Mouse (Mus musculus) brown adipose tissue, adult 24 weeks (tissue): ENCODE results near the gene Eva1a. TPM values are rescaled to one million over a fixed set of nuclear protein-coding genes. Genes with fewer than 3 reads are reported as not detected.

Experiments used
- H3K27ac ChIP-seq: fragments of 200-500 bp; replicated peaks from 2 replicates; pipeline ENCODE4 v1.5.1; 2012; ENCODE audit warnings: low read depth, mild to moderate bottlenecking, low read length
- H3K4me1 ChIP-seq: fragments of 200-500 bp; 2 replicates; pipeline ENCODE4 v1.6.1; 2012; ENCODE audit warnings: low read length, mixed read lengths; ENCODE audit not compliant: control insufficient read depth, insufficient read depth, insufficient read length
- H3K4me3 ChIP-seq: fragments of 200-500 bp; 2 replicates; pipeline ENCODE4 v1.5.1; 2012; ENCODE audit warnings: low read depth, mild to moderate bottlenecking, low read length, moderate library complexity; ENCODE audit not compliant: insufficient read depth
- polyA plus RNA-seq: library from polyadenylated mRNA; stranded (reverse); fragments of >200 nt; gene quantifications from 2 replicates; pipeline ENCODE4 v1.2.4, GENCODE M21; 2012; ENCODE audit not compliant: missing spikeins, insufficient read depth, insufficient read length

The Eva1a gene
- polyA plus RNA-seq, 1 experiment, result 2.1 TPM

- Histone ChIP-seq H3K27ac (peak overlapping the region; percentile 76), H3K4me1 (peaks cover 18% of the 10 kb centered on the region), H3K4me3 (no peak overlapping the region)
Measured at GRCm38 (mm10) chr6:82085313-82085908, 44.6 kb downstream of the Eva1a start.

GRCm38 (mm10) chr6:82088133-82088532 is 47.3 kb downstream of the Eva1a start:
- Histone ChIP-seq H3K4me1 (peaks cover 21% of the 10 kb centered on the region), H3K27ac (no peak overlapping the region), H3K4me3 (no peak overlapping the region)

- H3K4me1 ChIP-seq, result peaks cover 10% of the 10 kb centered on the region
- H3K4me3 ChIP-seq, result peak overlapping the region; percentile 6
- peak overlapping the region; percentile 39 for H3K27ac ChIP-seq
Measured at GRCm38 (mm10) chr6:82091773-82092172, 50.9 kb downstream of the Eva1a start.

- Histone ChIP-seq H3K27ac (no peak overlapping the region), H3K4me3 (no peak overlapping the region), H3K4me1 (no peaks in the 10 kb centered on the region)
Measured at GRCm38 (mm10) chr6:82097705-82098104, 56.9 kb downstream of the Eva1a start.

DNA sequence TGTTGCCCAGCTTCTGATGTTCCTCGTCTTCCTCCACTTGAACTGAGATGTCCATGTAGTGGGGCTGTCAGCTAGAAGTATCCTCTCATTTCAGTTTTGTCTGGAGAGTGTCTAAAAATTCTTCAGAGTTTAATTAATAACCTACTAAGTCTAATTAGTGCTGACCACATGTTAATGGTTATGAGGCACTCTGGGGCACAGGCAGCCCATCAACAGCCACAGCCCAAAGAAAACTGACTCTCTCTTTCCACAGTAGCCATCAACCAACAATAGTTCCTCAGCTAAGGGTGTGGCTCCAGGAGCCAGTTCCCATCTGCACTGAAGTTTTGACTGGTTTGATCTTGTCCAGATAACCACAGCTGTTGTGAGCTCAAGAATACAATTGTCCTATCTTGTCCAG is 57.6 kb downstream of the Eva1a start:
- Histone ChIP-seq H3K4me1 (no peaks in the 10 kb centered on the region), H3K4me3 (no peak overlapping the region)

DNA sequence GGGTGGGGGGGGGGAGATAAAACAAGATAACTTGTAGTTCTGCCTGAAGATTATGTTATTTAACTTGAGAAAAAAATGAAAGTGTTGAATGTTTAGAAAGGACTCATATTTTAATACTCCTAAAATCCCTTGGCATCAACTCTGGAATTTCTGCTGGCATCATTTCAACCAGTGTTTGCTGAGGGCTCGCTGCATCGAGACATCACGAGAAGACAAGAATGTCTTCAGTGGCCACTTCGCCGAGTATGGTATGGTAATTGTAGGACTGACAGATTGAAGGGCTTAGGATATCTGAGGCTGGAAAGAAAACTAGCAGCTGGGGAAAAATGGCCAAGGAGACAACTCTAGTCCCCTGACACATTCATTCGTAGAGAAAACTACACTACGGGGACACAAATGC is 69.6 kb downstream of the Eva1a start:
- no peaks in the 10 kb centered on the region for H3K4me1 ChIP-seq
- no peak overlapping the region for H3K27ac ChIP-seq
- H3K4me3 ChIP-seq, result no peak overlapping the region

More for the DNA sequence above, 57.6 kb downstream of the Eva1a start:
- no peak overlapping the region for H3K27ac ChIP-seq

DNA sequence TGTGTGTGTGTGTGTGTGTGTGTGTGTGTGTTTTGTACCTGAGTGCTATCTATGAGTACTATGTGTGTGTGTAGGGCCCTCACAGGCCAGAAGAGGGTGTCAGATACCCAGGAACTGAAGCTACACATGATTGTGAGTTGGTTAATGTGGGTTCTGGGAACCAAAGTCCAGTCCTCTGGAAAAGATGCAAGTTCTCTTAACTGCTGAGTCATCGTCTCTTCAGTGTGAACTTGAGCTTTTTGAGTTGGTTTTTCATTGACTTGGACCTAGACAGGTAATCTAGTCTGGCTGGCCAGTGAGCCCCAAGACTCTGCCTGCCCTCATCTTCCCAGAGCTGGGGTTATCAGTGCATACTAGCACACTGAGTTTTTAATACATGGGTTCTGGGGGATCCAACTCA is 70.3 kb downstream of the Eva1a start:
- no peak overlapping the region for H3K27ac ChIP-seq

DNA sequence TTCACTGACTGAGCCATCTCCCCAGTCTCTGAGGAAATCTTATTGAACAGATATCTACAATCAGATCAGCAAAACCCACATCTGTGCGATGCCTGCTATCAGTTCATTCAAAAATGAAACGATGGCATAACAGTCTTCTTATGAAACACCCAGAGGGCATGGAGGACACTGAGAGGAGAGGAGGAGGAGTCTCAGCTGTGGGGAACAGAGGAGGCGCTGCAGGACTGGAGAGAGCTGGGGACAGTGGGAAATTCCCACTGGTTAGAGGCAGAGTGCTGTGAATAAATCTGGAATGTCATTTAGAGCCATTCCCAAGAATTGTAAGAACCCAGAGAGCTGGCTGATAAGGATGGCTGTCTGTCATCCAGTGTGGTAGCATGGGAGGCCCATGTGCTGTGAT is 70.7 kb downstream of the Eva1a start:
- H3K27ac ChIP-seq, result no peak overlapping the region
- H3K4me3 ChIP-seq, result no peak overlapping the region
- no peaks in the 10 kb centered on the region for H3K4me1 ChIP-seq

More for the DNA sequence above, 70.3 kb downstream of the Eva1a start:
- H3K4me1 ChIP-seq, result no peaks in the 10 kb centered on the region
- no peak overlapping the region for H3K4me3 ChIP-seq

GRCm38 (mm10) chr6:82112127-82113090 is 71.6 kb downstream of the Eva1a start:
- no peak overlapping the region for H3K27ac ChIP-seq
- H3K4me1 ChIP-seq, result no peaks in the 10 kb centered on the region
- no peak overlapping the region for H3K4me3 ChIP-seq

- H3K4me3 ChIP-seq, result no peak overlapping the region
- H3K4me1 ChIP-seq, result no peaks in the 10 kb centered on the region
- H3K27ac ChIP-seq, result no peak overlapping the region
Measured at GRCm38 (mm10) chr6:82115335-82115965, 74.6 kb downstream of the Eva1a start.

DNA sequence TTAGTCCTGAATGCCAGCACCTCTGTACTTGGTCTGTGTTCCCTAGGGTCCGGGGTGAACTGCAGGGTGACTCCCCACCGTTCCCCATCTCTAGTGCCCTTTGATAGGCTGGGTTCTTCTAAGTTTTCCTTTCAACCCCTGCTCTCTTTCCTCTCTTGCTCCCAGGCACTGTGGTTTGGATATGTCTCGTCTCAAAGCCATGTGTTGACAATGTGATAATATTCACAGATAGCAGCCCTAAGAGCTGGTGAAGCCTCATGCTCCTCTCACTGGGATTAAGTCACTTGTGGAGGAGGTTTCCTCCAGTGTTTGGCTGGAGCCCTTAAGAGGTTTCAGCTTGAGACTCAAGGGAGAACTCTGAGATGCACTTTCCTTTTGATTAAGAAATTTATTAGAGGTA is 75.3 kb downstream of the Eva1a start:
- Histone ChIP-seq H3K4me3 (no peak overlapping the region), H3K4me1 (no peaks in the 10 kb centered on the region), H3K27ac (no peak overlapping the region)

DNA sequence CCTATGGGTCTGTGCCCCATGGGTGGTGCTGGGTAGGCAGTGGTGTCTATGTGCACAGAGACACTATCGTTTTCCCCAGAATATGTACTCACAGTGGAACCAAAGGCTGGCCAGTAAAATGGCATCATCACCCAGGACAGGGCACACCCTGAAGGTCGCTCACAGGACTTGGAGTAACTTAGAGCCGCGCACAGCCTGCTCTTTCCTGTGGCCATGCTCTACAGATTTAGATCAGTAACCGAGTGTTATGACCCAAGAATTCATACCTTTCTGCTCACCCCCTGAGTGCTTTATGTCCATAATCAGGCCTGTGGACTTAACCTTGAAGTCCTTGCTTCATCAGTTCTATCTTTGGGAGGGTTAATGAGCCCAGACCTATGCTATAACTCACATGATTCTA is 77.0 kb downstream of the Eva1a start:
- no peak overlapping the region for H3K4me3 ChIP-seq
- no peaks in the 10 kb centered on the region for H3K4me1 ChIP-seq
- H3K27ac ChIP-seq, result no peak overlapping the region

- Histone ChIP-seq H3K27ac (no peak overlapping the region), H3K4me1 (no peaks in the 10 kb centered on the region), H3K4me3 (peak overlapping the region; percentile 33)
Measured at GRCm38 (mm10) chr6:82119322-82120162, 78.7 kb downstream of the Eva1a start.

GRCm38 (mm10) chr6:82125134-82125533 is 84.3 kb downstream of the Eva1a start:
- Histone ChIP-seq H3K4me1 (no peaks in the 10 kb centered on the region), H3K27ac (no peak overlapping the region), H3K4me3 (no peak overlapping the region)

DNA sequence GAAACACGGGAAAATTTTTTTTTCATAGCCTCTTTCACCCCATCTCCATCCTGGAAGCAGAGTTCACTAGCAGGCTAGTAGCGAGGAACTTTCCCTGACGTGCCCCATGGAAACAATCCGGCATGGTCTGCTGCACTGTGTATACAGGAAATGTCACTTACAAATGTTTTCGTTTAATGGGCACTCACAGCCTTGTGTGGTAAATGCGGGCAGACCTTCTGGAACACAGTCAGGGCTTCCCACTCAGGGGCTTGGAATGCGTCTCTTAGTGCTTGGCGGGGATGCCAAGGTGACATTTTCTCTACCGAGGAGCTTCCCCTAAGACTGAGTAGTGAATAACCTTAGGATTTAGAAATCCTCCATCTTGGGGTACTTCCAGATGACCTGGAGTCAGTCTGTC is 87.0 kb downstream of the Eva1a start:
- Histone ChIP-seq H3K4me3 (no peak overlapping the region), H3K4me1 (no peaks in the 10 kb centered on the region), H3K27ac (no peak overlapping the region)
